Mouse (Mus musculus) ES-E14 (cell line): Measurements from ENCODE around the gene Cdca8.

Experiments used
- HCFC1 ChIP-seq: IDR thresholded peaks from 2 replicates; pipeline ENCODE4 v1.6.1; 2012; ENCODE audit warnings: low read length, inconsistent platforms, borderline replicate concordance; ENCODE audit not compliant: insufficient read depth
- MAFK ChIP-seq: IDR thresholded peaks from 2 replicates; pipeline ENCODE4 v1.6.1; 2014; ENCODE audit warnings: mild to moderate bottlenecking, low read depth, low read length, inconsistent platforms; ENCODE audit not compliant: insufficient read depth
- ZC3H11A ChIP-seq: IDR thresholded peaks from 2 replicates; pipeline ENCODE4 v1.6.1; 2012; ENCODE audit warnings: low read depth, mild to moderate bottlenecking, inconsistent platforms, low read length, borderline replicate concordance

DNA sequence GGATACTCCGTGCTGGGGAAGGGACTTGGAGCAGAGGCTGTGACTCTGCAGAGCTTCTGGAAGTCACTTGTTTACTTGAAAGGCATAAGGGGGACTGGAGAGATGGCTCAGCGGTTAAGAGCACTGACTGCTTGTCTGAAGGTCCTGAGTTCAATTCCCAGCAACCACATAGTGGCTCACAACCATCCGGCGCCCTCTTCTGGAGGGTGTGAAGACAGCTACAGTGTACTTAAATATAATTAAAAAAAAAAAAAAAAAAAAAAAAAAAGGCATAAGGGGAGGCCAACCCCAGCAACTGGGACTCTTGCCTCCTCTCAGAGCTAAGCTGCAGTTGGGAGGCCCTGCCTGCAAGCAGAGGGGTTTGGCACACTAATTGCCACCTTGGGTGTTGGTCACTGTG lies 33.7 kb downstream of the Cdca8 start:
- TF ChIP-seq MAFK (no peak), HCFC1 (no peak), ZC3H11A (no peak)
